Mouse (Mus musculus): Measurements from ENCODE around the gene Adora2a. TPM values are rescaled to one million over a fixed set of nuclear protein-coding genes. Genes with fewer than 3 reads are reported as not detected.
"Not testable (repeated sequence)": the region's sequence is repeated elsewhere in the genome, so short reads cannot be mapped to it uniquely, and the experiment has no call there.

Adora2a gene
- polyA plus RNA-seq, 1 experiment from 2014 or later = 2.4 TPM

DNA sequence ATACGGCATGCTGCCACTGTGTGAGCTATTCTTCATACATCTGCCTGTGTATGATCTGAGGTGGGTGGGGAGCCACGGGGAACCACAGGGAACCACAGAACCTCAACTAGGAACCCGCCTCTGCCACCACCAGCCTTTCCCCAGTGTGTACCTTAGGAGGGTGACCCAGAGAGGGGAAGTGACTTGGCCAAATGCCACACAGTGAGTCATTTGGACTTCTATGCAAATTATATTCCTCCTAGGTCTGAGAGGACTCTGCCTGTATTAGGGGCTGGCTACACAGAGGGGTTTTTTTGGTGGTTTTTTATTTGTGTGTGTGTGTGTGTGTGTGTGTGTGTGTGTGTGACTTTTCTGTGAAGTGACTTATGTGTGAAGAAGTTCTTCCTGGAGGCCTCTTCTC is 9.9 kb downstream of the Adora2a start:
- no peak overlapping the region for H3K27ac ChIP-seq (replicated peaks)

DNA sequence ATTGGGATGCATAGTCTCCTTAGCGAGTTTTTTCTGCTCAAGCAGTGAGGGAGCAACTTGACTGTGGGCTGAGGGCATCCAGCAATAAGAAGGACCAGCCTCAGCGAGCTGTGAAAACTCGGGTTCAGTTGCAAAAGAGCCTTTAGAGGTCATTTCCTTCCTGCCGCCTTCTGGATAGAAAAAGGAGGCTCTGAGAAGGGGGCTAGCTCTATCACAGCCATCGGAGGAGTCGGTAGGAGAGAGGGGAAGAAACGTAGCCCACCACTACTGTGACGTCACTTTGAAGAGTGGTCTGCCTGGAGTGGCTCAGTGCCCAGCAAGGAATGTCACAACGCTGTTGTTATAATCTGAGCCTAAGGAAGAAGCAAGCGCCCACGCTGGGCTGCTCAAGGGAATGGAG is 10.4 kb downstream of the Adora2a start:
- no peaks in the 10 kb centered on the region; the same call in 1 of the 2 replicates for H3K4me1 ChIP-seq
- H3K9ac ChIP-seq = no peak overlapping the region
- H3K4me2 ChIP-seq (replicated peaks) = no peak overlapping the region
- WGBS = 74% methylated on average over 11 of the region's 11 CpGs
- no peak overlapping the region for H3K4me3 ChIP-seq (replicated peaks)
- no peak overlapping the region for H3K27ac ChIP-seq (replicated peaks)
- H3K9me3 ChIP-seq (replicated peaks) = no peaks in the 10 kb centered on the region
- no peak for ATAC-seq (ENCODE audit: insufficient number of reproducible peaks, low FRiP score, low TSS enrichment, low read depth)
- no peaks in the 10 kb centered on the region for H3K27me3 ChIP-seq
- no peaks in the 10 kb centered on the region for H3K36me3 ChIP-seq

More for the DNA sequence above, 9.9 kb downstream of the Adora2a start:
- 61% methylated on average over 3 of the region's 3 CpGs for WGBS
- Histone ChIP-seq H3K27me3 (no peaks in the 10 kb centered on the region), H3K9me3 (replicated peaks) (no peaks in the 10 kb centered on the region), H3K4me3 (replicated peaks) (no peak overlapping the region), H3K4me2 (replicated peaks) (no peak overlapping the region), H3K9ac (no peak overlapping the region), H3K4me1 (no peaks in the 10 kb centered on the region; the same call in 1 of the 2 replicates), H3K36me3 (no peaks in the 10 kb centered on the region)
- ATAC-seq (ENCODE audit: insufficient number of reproducible peaks, low FRiP score, low TSS enrichment, low read depth) = peak; percentile 15; the same call in 1 of the 2 replicates

DNA sequence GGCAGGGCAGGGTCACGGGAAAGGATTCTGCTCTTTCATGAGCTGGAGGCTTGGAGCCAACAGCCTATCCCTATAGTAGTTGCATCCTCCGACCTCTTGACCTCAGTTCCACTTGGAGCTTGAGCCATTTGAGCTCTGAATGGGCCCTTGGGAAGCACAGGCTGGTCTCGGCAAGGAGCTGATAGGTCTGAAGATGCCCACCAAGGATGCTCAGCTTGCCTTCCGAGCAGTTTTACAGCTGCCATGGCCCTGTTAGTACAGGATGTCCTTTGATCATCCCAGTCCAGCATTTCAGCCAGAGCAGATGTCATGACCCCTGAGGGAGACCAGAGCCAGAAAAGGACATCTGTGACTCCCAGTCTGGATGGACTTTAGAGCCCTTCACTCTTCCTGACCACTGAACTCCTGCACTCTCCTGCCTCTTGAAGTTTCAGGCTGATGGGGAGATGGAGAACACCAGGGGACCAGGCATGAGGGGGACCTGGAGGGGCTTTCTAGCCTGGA is 11.6 kb downstream of the Adora2a start:
- no peaks in the 10 kb centered on the region for H3K27me3 ChIP-seq
- H3K9ac ChIP-seq = no peak overlapping the region
- 51% methylated on average over 4 of the region's 4 CpGs for WGBS
- no peaks in the 10 kb centered on the region for H3K4me1 ChIP-seq
- H3K36me3 ChIP-seq = no peaks in the 10 kb centered on the region
- no peak overlapping the region for H3K4me3 ChIP-seq (replicated peaks)
- no peak overlapping the region for H3K4me2 ChIP-seq (replicated peaks)
- no peaks in the 10 kb centered on the region for H3K9me3 ChIP-seq (replicated peaks)
- no peak for ATAC-seq (ENCODE audit: insufficient number of reproducible peaks, low FRiP score, low TSS enrichment, low read depth)
- H3K27ac ChIP-seq (replicated peaks) = no peak overlapping the region

DNA sequence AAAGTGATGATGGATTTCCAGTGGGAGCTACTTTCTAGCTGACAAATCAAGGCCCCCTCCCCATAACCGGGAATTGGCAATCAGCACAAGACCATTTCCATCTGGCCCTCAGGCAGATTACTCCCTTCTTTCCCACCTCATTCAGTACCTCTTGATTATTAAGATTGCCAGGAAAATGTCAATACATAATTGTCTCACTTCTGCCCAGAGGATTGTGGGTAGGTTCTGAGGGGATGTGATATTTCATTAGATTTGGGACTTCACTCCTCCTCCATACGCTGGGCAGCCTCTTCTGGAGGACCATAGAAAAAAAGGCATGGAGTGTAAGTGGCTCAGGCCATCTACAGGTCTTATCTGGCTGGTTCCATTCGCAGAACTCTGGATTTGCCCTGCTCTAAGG is 15.6 kb downstream of the Adora2a start:
- no peak for ATAC-seq (ENCODE audit: insufficient number of reproducible peaks, low FRiP score, low TSS enrichment, low read depth)

DNA sequence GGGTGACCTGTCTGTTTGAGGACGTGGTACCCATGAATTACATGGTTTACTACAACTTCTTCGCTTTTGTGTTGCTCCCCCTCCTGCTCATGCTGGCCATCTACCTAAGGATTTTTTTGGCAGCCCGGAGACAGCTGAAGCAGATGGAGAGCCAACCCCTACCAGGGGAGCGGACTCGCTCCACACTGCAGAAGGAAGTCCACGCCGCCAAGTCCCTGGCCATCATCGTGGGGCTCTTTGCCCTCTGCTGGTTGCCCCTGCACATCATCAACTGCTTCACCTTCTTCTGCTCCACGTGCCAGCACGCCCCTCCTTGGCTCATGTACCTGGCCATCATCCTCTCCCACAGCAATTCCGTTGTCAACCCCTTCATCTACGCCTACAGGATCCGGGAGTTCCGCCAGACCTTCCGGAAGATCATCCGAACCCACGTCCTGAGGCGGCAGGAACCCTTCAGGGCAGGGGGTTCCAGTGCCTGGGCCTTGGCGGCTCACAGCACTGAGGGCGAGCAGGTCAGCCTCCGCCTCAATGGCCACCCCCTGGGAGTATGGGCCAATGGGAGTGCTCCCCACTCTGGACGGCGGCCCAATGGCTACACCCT is 16.6 kb downstream of the Adora2a start:
- no peaks in the 10 kb centered on the region for H3K9me3 ChIP-seq (replicated peaks)
- no peak overlapping the region for H3K4me3 ChIP-seq (replicated peaks)
- H3K27me3 ChIP-seq = no peaks in the 10 kb centered on the region
- H3K4me1 ChIP-seq = no peaks in the 10 kb centered on the region
- no peak overlapping the region for H3K9ac ChIP-seq
- no peak overlapping the region for H3K4me2 ChIP-seq (replicated peaks)
- no peak overlapping the region for H3K27ac ChIP-seq (replicated peaks)
- 93% methylated on average over 23 of the region's 23 CpGs for WGBS
- no peaks in the 10 kb centered on the region for H3K36me3 ChIP-seq
- no peak for ATAC-seq (ENCODE audit: insufficient number of reproducible peaks, low FRiP score, low TSS enrichment, low read depth)

More for the DNA sequence above, 15.6 kb downstream of the Adora2a start:
- no peaks in the 10 kb centered on the region for H3K36me3 ChIP-seq
- whole genome bisulfite sequencing = 71% methylated on average over 3 of the region's 3 CpGs
- no peaks in the 10 kb centered on the region for H3K9me3 ChIP-seq (replicated peaks)
- no peak overlapping the region for H3K9ac ChIP-seq
- no peak overlapping the region for H3K27ac ChIP-seq (replicated peaks)
- no peak overlapping the region for H3K4me2 ChIP-seq (replicated peaks)
- no peaks in the 10 kb centered on the region for H3K27me3 ChIP-seq
- no peak overlapping the region for H3K4me3 ChIP-seq (replicated peaks)
- no peaks in the 10 kb centered on the region for H3K4me1 ChIP-seq

DNA sequence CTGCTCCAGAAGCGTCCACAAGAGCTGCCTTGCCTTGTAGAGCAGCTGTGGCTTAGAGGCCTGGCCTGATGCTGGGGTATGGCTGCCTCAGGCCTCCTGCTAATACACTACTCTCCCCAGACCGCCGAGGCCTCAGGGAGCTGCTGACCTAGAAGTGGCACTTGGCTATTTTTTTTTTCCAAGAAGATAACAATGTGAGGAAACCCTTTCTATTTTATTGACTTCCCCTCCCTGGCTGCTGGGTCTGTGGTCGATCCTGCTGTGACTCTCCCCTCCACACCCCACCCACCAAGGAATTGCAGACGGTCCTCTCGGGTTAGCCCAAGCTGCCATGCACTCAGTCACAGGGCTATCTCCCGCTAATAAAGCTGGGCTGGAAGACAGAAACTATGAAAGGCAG is 17.5 kb downstream of the Adora2a start:
- no peak overlapping the region for H3K4me3 ChIP-seq (replicated peaks)
- H3K4me2 ChIP-seq (replicated peaks) = no peak overlapping the region
- WGBS = 72% methylated on average over 7 of the region's 7 CpGs
- no peaks in the 10 kb centered on the region for H3K27me3 ChIP-seq
- H3K9me3 ChIP-seq (replicated peaks) = no peaks in the 10 kb centered on the region
- H3K27ac ChIP-seq (replicated peaks) = no peak overlapping the region
- no peaks in the 10 kb centered on the region for H3K4me1 ChIP-seq
- H3K36me3 ChIP-seq = no peaks in the 10 kb centered on the region
- H3K9ac ChIP-seq = no peak overlapping the region
- ATAC-seq (ENCODE audit: insufficient number of reproducible peaks, low FRiP score, low TSS enrichment, low read depth) = no peak

DNA sequence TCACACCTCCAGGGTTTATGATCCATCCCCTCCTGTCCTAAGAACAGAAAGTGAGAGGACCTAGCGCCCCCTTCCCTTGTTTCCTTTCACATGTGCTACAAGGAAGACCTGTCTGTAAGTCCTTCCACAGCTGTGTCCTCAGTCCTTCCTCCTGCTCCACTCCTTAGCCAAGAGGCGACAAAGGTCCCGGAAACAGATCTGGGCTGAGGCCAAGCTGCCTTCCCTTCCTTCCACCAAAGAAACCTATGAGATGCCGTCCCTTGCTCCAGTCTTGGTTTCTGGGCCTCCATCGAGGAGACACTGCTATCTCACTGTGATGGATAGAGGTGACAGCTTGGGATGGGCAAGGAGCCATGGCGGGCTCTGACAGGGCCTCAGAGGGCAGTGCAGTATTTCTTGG is 18.4 kb downstream of the Adora2a start:
- H3K9me3 ChIP-seq (replicated peaks) = no peaks in the 10 kb centered on the region
- H3K27me3 ChIP-seq = no peaks in the 10 kb centered on the region
- H3K9ac ChIP-seq = no peak overlapping the region
- H3K4me2 ChIP-seq (replicated peaks) = no peak overlapping the region
- ATAC-seq (ENCODE audit: insufficient number of reproducible peaks, low FRiP score, low TSS enrichment, low read depth) = no peak
- 89% methylated on average over 6 of the region's 6 CpGs for WGBS
- no peaks in the 10 kb centered on the region for H3K4me1 ChIP-seq
- no peaks in the 10 kb centered on the region for H3K36me3 ChIP-seq
- no peak overlapping the region for H3K27ac ChIP-seq (replicated peaks)
- H3K4me3 ChIP-seq (replicated peaks) = no peak overlapping the region

DNA sequence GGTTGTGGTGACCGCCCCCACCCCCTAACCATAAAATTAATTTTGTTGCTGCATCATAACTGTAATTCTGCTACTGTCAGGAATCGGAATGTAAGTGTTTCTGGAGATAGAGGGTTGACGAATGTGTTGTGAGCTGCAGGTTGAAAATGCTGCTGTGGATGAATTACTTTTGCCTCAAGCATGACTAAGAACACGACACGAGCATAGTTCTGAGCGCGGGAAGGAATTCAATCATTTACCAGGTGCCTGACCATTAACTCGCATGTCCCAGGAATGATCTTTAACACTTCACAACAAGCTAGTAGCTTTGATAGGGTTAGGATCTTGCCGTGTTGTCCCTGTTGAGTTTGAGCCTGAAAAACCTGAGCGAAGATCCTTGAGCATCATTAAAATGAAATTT is 20.6 kb downstream of the Adora2a start:
- H3K27ac ChIP-seq (replicated peaks) = no peak overlapping the region
- no peaks in the 10 kb centered on the region for H3K27me3 ChIP-seq
- H3K9me3 ChIP-seq (replicated peaks) = no peaks in the 10 kb centered on the region
- H3K4me3 ChIP-seq (replicated peaks) = no peak overlapping the region
- H3K4me1 ChIP-seq = no peaks in the 10 kb centered on the region
- no peak overlapping the region for H3K4me2 ChIP-seq (replicated peaks)
- H3K36me3 ChIP-seq = no peaks in the 10 kb centered on the region
- no peak overlapping the region for H3K9ac ChIP-seq
- 67% methylated on average over 10 of the region's 10 CpGs for WGBS
- ATAC-seq (ENCODE audit: insufficient number of reproducible peaks, low FRiP score, low TSS enrichment, low read depth) = no peak

DNA sequence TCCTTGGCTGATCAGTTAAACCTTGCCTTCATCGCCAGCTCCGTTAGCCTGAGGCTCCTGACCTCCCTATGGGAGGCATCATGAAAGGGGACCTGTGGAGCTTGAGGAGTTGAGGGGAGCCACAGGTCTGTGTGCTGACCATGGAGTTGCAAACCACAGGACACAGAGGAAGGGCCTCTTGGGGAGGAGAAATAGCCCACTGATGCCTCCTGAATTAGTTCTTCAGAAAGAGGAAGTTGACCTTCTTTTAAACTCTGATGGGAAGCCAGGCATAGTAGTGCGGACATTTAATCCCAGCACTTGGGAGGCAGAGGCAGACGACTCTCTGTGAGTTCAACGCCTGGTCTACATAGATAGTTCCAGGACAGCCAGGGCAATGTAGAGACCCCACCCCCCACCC is 22.2 kb downstream of the Adora2a start:
- 65% methylated on average over 5 of the region's 5 CpGs for WGBS
- H3K9me3 ChIP-seq (replicated peaks) = no peaks in the 10 kb centered on the region
- ATAC-seq (ENCODE audit: insufficient number of reproducible peaks, low FRiP score, low TSS enrichment, low read depth) = no peak
- H3K27me3 ChIP-seq = no peaks in the 10 kb centered on the region
- no peaks in the 10 kb centered on the region for H3K36me3 ChIP-seq
- H3K9ac ChIP-seq = no peak overlapping the region
- no peak overlapping the region for H3K4me2 ChIP-seq (replicated peaks)
- H3K27ac ChIP-seq (replicated peaks) = no peak overlapping the region
- H3K4me1 ChIP-seq = no peaks in the 10 kb centered on the region
- H3K4me3 ChIP-seq (replicated peaks) = no peak overlapping the region

DNA sequence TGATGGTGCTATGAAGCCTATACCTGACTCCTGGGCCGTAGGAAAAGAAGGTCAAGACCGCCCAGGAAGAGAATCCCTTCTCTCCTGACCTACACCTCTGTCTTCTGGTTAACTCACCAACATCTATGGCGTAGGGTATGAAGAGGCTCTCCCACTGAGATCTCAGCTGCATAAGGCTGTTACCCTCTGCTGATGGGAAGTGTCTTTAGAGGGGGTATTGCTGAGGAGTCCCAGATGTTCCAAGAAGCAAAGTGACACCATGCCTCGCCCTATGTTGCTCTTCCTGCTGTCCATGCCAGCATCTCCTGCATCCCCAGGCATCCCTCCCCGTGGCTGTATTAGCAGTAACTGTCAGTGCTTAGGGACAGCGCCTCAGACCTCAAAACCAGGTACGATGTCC is 22.7 kb downstream of the Adora2a start:
- no peak for ATAC-seq (ENCODE audit: insufficient number of reproducible peaks, low FRiP score, low TSS enrichment, low read depth)
- no peak overlapping the region for H3K27ac ChIP-seq (replicated peaks)
- no peak overlapping the region for H3K9ac ChIP-seq
- H3K4me3 ChIP-seq (replicated peaks) = no peak overlapping the region
- H3K4me1 ChIP-seq = no peaks in the 10 kb centered on the region
- no peaks in the 10 kb centered on the region for H3K36me3 ChIP-seq
- 75% methylated on average over 7 of the region's 7 CpGs for WGBS
- H3K4me2 ChIP-seq (replicated peaks) = no peak overlapping the region
- no peaks in the 10 kb centered on the region for H3K9me3 ChIP-seq (replicated peaks)
- no peaks in the 10 kb centered on the region for H3K27me3 ChIP-seq

DNA sequence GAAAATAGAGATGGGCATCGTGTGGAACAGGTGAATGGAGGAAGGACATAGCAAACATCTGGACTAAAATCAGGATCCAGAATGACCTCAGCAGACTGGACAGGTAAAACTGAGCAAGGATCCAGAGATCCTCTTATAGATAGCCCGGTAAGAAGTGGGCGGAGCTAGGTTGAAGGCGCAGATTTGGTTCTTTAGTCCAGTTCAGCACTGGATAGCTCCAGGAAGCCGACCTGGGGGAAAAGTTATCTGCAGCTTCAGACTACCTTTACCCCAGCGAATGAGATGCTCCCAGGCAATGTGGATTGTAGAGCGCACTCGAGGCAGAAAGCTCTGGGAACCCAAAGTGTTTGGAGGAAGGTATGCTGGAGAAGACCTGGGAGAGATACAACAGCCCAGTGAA is 25.3 kb downstream of the Adora2a start:
- Histone ChIP-seq H3K4me2 (replicated peaks) (no peak overlapping the region), H3K4me3 (replicated peaks) (no peak overlapping the region), H3K27ac (replicated peaks) (no peak overlapping the region), H3K4me1 (no peaks in the 10 kb centered on the region), H3K9ac (no peak overlapping the region), H3K36me3 (no peaks in the 10 kb centered on the region), H3K27me3 (no peaks in the 10 kb centered on the region), H3K9me3 (replicated peaks) (no peaks in the 10 kb centered on the region)
- ATAC-seq (ENCODE audit: insufficient number of reproducible peaks, low FRiP score, low TSS enrichment, low read depth) = no peak
- WGBS = 34% methylated on average over 8 of the region's 8 CpGs

DNA sequence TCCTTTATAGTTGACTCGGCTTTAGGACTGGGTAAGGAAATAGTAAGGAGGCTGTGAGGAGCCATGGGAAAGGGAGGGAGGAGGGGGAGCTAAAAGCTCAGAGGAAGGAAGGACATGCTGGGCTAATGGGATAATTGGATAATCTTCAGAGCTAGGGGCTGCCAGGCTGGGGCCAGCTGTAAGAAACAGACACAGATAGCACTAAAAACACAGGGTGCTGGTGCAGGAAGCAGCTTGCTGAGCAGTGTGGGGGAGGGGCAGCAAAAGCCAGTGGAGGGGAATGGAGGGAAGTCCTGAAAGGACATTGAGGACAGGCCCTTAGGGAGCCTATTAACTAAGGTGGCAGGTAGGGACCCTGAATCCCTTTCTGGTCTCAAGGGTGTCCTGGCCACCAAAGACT is 27.9 kb downstream of the Adora2a start:
- 23% methylated on average over 1 of the region's 1 CpGs for WGBS
- H3K27me3 ChIP-seq; H3K4me2 ChIP-seq (replicated peaks); H3K9me3 ChIP-seq (replicated peaks); H3K4me1 ChIP-seq; H3K4me3 ChIP-seq (replicated peaks); ATAC-seq (ENCODE audit: insufficient number of reproducible peaks, low FRiP score, low TSS enrichment, low read depth); H3K27ac ChIP-seq (replicated peaks); H3K36me3 ChIP-seq; H3K9ac ChIP-seq: not testable (repeated sequence)

Data from embryonic facial prominence, embryonic 15.5 days (tissue).